ENCODE assay signal across 14 mouse cellular contexts in the genomic region with DNA sequence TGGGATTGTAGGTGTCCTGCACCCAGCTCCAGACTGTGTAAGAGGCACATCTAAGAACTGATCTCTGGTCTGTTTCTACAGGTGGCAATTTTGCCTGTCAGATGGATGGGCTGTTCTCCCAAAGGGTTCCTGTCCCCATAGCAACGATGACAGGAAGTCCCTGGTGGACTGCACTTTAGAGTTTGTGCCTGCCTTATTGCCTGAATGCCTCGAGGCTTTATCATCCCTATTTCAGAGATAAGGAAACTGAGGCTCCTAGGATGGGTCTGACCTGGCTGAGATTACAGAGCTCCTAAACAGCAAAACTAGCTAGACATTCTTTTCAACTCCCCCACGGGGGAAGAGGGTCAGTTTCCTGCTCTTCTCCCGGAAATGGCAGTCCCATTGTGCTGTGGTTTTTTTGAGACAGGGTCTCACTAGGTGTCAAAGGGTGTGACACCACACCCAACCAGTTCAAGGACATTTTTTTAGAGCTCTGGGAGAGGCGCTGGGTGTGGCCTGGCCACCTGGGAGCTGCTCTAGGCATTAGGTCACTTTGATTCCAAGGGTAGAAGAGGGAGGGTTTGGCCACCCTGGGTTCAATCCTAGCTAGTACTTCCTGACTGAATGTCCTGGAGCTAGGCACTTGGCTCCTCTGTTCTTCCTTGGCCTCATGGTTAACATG. TPM values are rescaled to one million over a fixed set of nuclear protein-coding genes. Genes with fewer than 3 reads are reported as not detected.
DNase-seq lines count a peak whose midpoint lies in the region; ATAC-seq and TF ChIP-seq lines count a peak whose summit lies in the region.
"Had no signal": no experiment of that assay in that cellular context is flagged by ENCODE, and none has a peak within 500 bp of the region (broad histone marks: within the 10 kb centered on the region; RNA-seq: fewer than 3 reads in every experiment).

No protein-coding gene starts in this region.

- H3K4me2 ChIP-seq in heart, embryonic 11.5 days = no peak overlapping the region
- no peak overlapping the region for H3K4me2 ChIP-seq in limb, embryonic 13.5 days (replicated peaks)
- H3K4me2 ChIP-seq in intestine, embryonic 16.5 days (ENCODE audit: low read depth, low read length) = no peak overlapping the region
- no peak overlapping the region for H3K4me2 ChIP-seq in forebrain, embryonic 14.5 days (ENCODE audit: low read length)
- no peak overlapping the region for H3K4me2 ChIP-seq in hindbrain, embryonic 12.5 days (replicated peaks)
- H3K4me2 ChIP-seq: limb, embryonic 12.5 days; midbrain, embryonic 13.5 days; neural tube, embryonic 12.5 days had no signal

- H3K36me3 ChIP-seq in heart, embryonic 11.5 days (ENCODE audit: control insufficient read depth, insufficient read depth, low read length) = no peaks in the 10 kb centered on the region
- H3K36me3 ChIP-seq in limb, embryonic 13.5 days = no peaks in the 10 kb centered on the region
- H3K36me3 ChIP-seq in limb, embryonic 10.5 days = no peaks in the 10 kb centered on the region
- H3K36me3 ChIP-seq in ES-E14 (ENCODE audit: control insufficient read depth, insufficient read depth, low read length, poor library complexity, severe bottlenecking) = no peaks in the 10 kb centered on the region; the same call in 1 of the 2 replicates
- no peaks in the 10 kb centered on the region for H3K36me3 ChIP-seq in intestine, embryonic 16.5 days (ENCODE audit: control insufficient read depth, insufficient read depth, low read length)
- H3K36me3 ChIP-seq in forebrain, embryonic 14.5 days (ENCODE audit: control insufficient read depth, insufficient read depth, low read length) = no peaks in the 10 kb centered on the region
- H3K36me3 ChIP-seq in hindbrain, embryonic 12.5 days = no peaks in the 10 kb centered on the region
- H3K36me3 ChIP-seq: limb, embryonic 12.5 days; midbrain, embryonic 13.5 days; neural tube, embryonic 12.5 days had no signal

- H3K4me3 ChIP-seq in heart, embryonic 11.5 days (ENCODE audit: low read depth, low read length) = no peak overlapping the region
- H3K4me3 ChIP-seq in limb, embryonic 13.5 days = no peak overlapping the region
- H3K4me3 ChIP-seq in limb, embryonic 10.5 days = no peak overlapping the region
- H3K4me3 ChIP-seq in ES-E14 (ENCODE audit: insufficient read depth in 1 of 2, low read depth in 1 of 2, low read length in 2 of 2, poor library complexity in 1 of 2, severe bottlenecking in 1 of 2) = no peak overlapping the region
- no peak overlapping the region for H3K4me3 ChIP-seq in intestine, embryonic 16.5 days (ENCODE audit: low read length)
- no peak overlapping the region for H3K4me3 ChIP-seq in forebrain, embryonic 14.5 days (ENCODE audit: low read depth, low read length)
- H3K4me3 ChIP-seq in hindbrain, embryonic 12.5 days = no peak overlapping the region
- H3K4me3 ChIP-seq: limb, embryonic 12.5 days; midbrain, embryonic 13.5 days; neural tube, embryonic 12.5 days had no signal

- peak; percentile 97 for DNase-seq in heart, adult 11 months
- DNase-seq in limb, embryonic 10.5 days (ENCODE audit: low spot score) = no peak
- peak; percentile 87 for DNase-seq in ES-E14 (ENCODE audit: low read depth, low spot score)
- no peak for DNase-seq in forebrain, embryonic 14.5 days (ENCODE audit: low spot score)
- DNase-seq: lung, adult 18-20 months; thymus, postnatal 4 days had no signal

- H3K4me1 ChIP-seq in heart, embryonic 11.5 days (ENCODE audit: control insufficient read depth, insufficient read depth, low read length) = peaks cover 25% of the 10 kb centered on the region
- peaks cover 30% of the 10 kb centered on the region for H3K4me1 ChIP-seq in limb, embryonic 13.5 days
- H3K4me1 ChIP-seq in limb, embryonic 10.5 days = peaks cover 31% of the 10 kb centered on the region
- H3K4me1 ChIP-seq in ES-E14 (ENCODE audit: control insufficient read depth in 2 of 2, insufficient read depth in 2 of 2, low read length in 2 of 2, poor library complexity in 1 of 2) = peaks cover 4 to 20% of the 10 kb centered on the region in 2 experiments; a peak in 3 of 4 replicates
- H3K4me1 ChIP-seq in intestine, embryonic 16.5 days (ENCODE audit: control insufficient read depth, insufficient read depth, low read length) = peaks cover 31% of the 10 kb centered on the region
- peaks cover 5% of the 10 kb centered on the region for H3K4me1 ChIP-seq in forebrain, embryonic 14.5 days (ENCODE audit: control insufficient read depth, insufficient read depth, low read length)
- peaks cover 18% of the 10 kb centered on the region for H3K4me1 ChIP-seq in hindbrain, embryonic 12.5 days

- WGBS in heart, embryonic 11.5 days (ENCODE audit: insufficient replicate concordance) = 20% methylated on average over 5 of the region's 5 CpGs
- 28% methylated on average over 5 of the region's 5 CpGs for WGBS in limb, embryonic 13.5 days
- WGBS in limb, embryonic 10.5 days = 35% methylated on average over 5 of the region's 5 CpGs
- WGBS in intestine, embryonic 16.5 days = 28% methylated on average over 5 of the region's 5 CpGs
- WGBS in forebrain, embryonic 14.5 days = 62% methylated on average over 5 of the region's 5 CpGs
- 45% methylated on average over 5 of the region's 5 CpGs for WGBS in hindbrain, embryonic 12.5 days

- H3K9ac ChIP-seq in heart, embryonic 11.5 days (ENCODE audit: low read depth, low read length) = no peak overlapping the region
- no peak overlapping the region for H3K9ac ChIP-seq in limb, embryonic 13.5 days
- peak overlapping the region; percentile 63 for H3K9ac ChIP-seq in ES-E14 (ENCODE audit: insufficient read depth, low read depth, low read length, poor library complexity, severe bottlenecking)
- H3K9ac ChIP-seq in intestine, embryonic 16.5 days (ENCODE audit: low read depth, low read length) = no peak overlapping the region
- no peak overlapping the region for H3K9ac ChIP-seq in forebrain, embryonic 14.5 days (ENCODE audit: low read length)
- H3K9ac ChIP-seq in hindbrain, embryonic 12.5 days = no peak overlapping the region
- H3K9ac ChIP-seq: limb, embryonic 12.5 days; midbrain, embryonic 13.5 days; neural tube, embryonic 12.5 days had no signal

- no peaks in the 10 kb centered on the region for H3K9me3 ChIP-seq in heart, embryonic 11.5 days (replicated peaks; ENCODE audit: control insufficient read depth, low read length)
- peaks cover 5% of the 10 kb centered on the region; the same call in 1 of the 2 replicates for H3K9me3 ChIP-seq in limb, embryonic 13.5 days
- H3K9me3 ChIP-seq in limb, embryonic 10.5 days (replicated peaks) = no peaks in the 10 kb centered on the region
- no peaks in the 10 kb centered on the region for H3K9me3 ChIP-seq in ES-E14 (ENCODE audit: control insufficient read depth, insufficient read depth, low read depth, low read length)
- H3K9me3 ChIP-seq in intestine, embryonic 16.5 days (ENCODE audit: control insufficient read depth, low read length) = no peaks in the 10 kb centered on the region
- H3K9me3 ChIP-seq in forebrain, embryonic 14.5 days (replicated peaks; ENCODE audit: control insufficient read depth, low read length) = no peaks in the 10 kb centered on the region
- no peaks in the 10 kb centered on the region; the same call in 1 of the 2 replicates for H3K9me3 ChIP-seq in hindbrain, embryonic 12.5 days (replicated peaks)
- H3K9me3 ChIP-seq: midbrain, embryonic 13.5 days; neural tube, embryonic 12.5 days had no signal

- in situ Hi-C loops in ES-E14 (cut with MboI; ENCODE audit: low sequenced_read_pairs in 2 of 2, unreplicated experiment in 2 of 2) = no loop called here

- no peak for ATAC-seq in heart, embryonic 11.5 days (replicated peaks; ENCODE audit: insufficient number of reproducible peaks, low FRiP score, low TSS enrichment)
- ATAC-seq in limb, embryonic 13.5 days (ENCODE audit: low FRiP score, low read depth) = no peak
- peak; percentile 78 for ATAC-seq in intestine, embryonic 16.5 days
- ATAC-seq in forebrain, embryonic 14.5 days = no peak
- no peak for ATAC-seq in hindbrain, embryonic 12.5 days (ENCODE audit: low FRiP score)
- ATAC-seq: forebrain, embryonic 16.5 days; midbrain, embryonic 13.5 days had no signal

- no peak overlapping the region for H3K27ac ChIP-seq in heart, embryonic 11.5 days (ENCODE audit: low read depth, low read length)
- 0 out of 2 replicates have a peak overlapping the region, but pooled peaks have one; percentile 33 for H3K27ac ChIP-seq in limb, embryonic 13.5 days
- no peak overlapping the region for H3K27ac ChIP-seq in limb, embryonic 10.5 days
- peak overlapping the region; percentile 100 for H3K27ac ChIP-seq in ES-E14 (ENCODE audit: insufficient read depth, low read depth, low read length, poor library complexity, severe bottlenecking)
- H3K27ac ChIP-seq in intestine, embryonic 16.5 days (ENCODE audit: low read length) = peak overlapping the region; percentile 8
- no peak overlapping the region for H3K27ac ChIP-seq in forebrain, embryonic 14.5 days (ENCODE audit: low read depth, low read length)
- no peak overlapping the region for H3K27ac ChIP-seq in hindbrain, embryonic 12.5 days
- H3K27ac ChIP-seq: midbrain, embryonic 13.5 days; neural tube, embryonic 12.5 days had no signal

- no peaks in the 10 kb centered on the region for H3K27me3 ChIP-seq in heart, embryonic 11.5 days (ENCODE audit: control insufficient read depth, insufficient read depth, low read length)
- no peaks in the 10 kb centered on the region for H3K27me3 ChIP-seq in limb, embryonic 13.5 days
- no peaks in the 10 kb centered on the region for H3K27me3 ChIP-seq in limb, embryonic 10.5 days (ENCODE audit: low read depth, poor library complexity, severe bottlenecking)
- no peaks in the 10 kb centered on the region for H3K27me3 ChIP-seq in intestine, embryonic 16.5 days (replicated peaks; ENCODE audit: control insufficient read depth, insufficient read depth, low read length)
- H3K27me3 ChIP-seq in forebrain, embryonic 14.5 days (replicated peaks; ENCODE audit: control insufficient read depth, insufficient read depth, low read length) = no peaks in the 10 kb centered on the region
- H3K27me3 ChIP-seq in hindbrain, embryonic 12.5 days = no peaks in the 10 kb centered on the region
- H3K27me3 ChIP-seq: limb, embryonic 12.5 days; midbrain, embryonic 13.5 days; neural tube, embryonic 12.5 days had no signal

TF ChIP-seq in ES-E14, 5 proteins besides CTCF, POLR2A, EP300 and RAD21 (continues in another document):
- TF ChIP-seq ZC3H11A (IDR thresholded peaks at IDR 0.05; ENCODE audit: borderline replicate concordance, low read depth, low read length) (no peak), MAFK (IDR thresholded peaks at IDR 0.05; ENCODE audit: insufficient read depth, low read depth, low read length) (no peak), CHD2 (IDR thresholded peaks at IDR 0.05; ENCODE audit: low read depth, low read length) (peak; percentile 59; the same call in 1 of the 2 replicates)

RNA-seq across cellular contexts. Expression of gene Wasf2, which starts 8.2 kb away (rescaled TPM):
- polyA plus RNA-seq in heart, embryonic 11.5 days (2014; fragmentation: Nextera tagmentation; extraction: Ambion mirVana) = 37.3 and 55.8 TPM in 2 replicates
- polyA plus RNA-seq in limb, embryonic 13.5 days (2015; fragmentation: Nextera tagmentation; extraction: Ambion mirVana) = 114 and 132 TPM in 2 replicates
- 62.9 and 73.7 TPM in 2 replicates for polyA plus RNA-seq in limb, embryonic 10.5 days (2016; fragmentation: Nextera tagmentation; extraction: Ambion mirVana)
- 31.8 and 32.3 TPM in 2 replicates for total RNA-seq in ES-E14 (2012; rRNA removed)
- polyA plus RNA-seq in intestine, embryonic 16.5 days (2015; fragmentation: Nextera tagmentation; extraction: Ambion mirVana) = 76.9 and 81.9 TPM in 2 replicates
- polyA plus RNA-seq in forebrain, embryonic 14.5 days (2014; fragmentation: Nextera tagmentation; extraction: Ambion mirVana) = 28.3 and 30.4 TPM in 2 replicates
- polyA plus RNA-seq in hindbrain, embryonic 12.5 days (2016; fragmentation: Nextera tagmentation; extraction: Ambion mirVana) = 49.0 and 49.1 TPM in 2 replicates

Comparison
In these comparisons a context has a peak if more than half of its experiments do, and no peak if none do; other contexts are left out.
1. H3K27ac ChIP-seq: peak in limb, embryonic 13.5 days (single experiment), ES-E14 (single experiment) and intestine, embryonic 16.5 days (single experiment); none in heart, embryonic 11.5 days (single experiment), limb, embryonic 10.5 days (single experiment), forebrain, embryonic 14.5 days (single experiment) and hindbrain, embryonic 12.5 days (single experiment).
2. DNase-seq: peak in heart, adult 11 months (single experiment) and ES-E14 (single experiment); none in limb, embryonic 10.5 days (single experiment) and forebrain, embryonic 14.5 days (single experiment).